Mouse (Mus musculus): ENCODE measurements around the gene Gm9922. TPM values are rescaled to one million over a fixed set of nuclear protein-coding genes. Genes with fewer than 3 reads are reported as not detected.

Gm9922 gene
- polyA plus RNA-seq, 1 experiment from 2014 or later, result 1.3 TPM

Other genes starting within 250 kb of the Gm9922 start
- gene Tbc1d4, start 120.6 kb downstream of the Gm9922 start, polyA plus RNA-seq (2016; fragmentation: Nextera tagmentation; extraction: Ambion mirVana), result 10.5 and 10.7 TPM in 2 replicates
- 82.6 and 90.1 TPM in 2 replicates for gene Commd6, start 89.1 kb downstream of the Gm9922 start, polyA plus RNA-seq (2016; fragmentation: Nextera tagmentation; extraction: Ambion mirVana)
- gene Uchl3, start 75.8 kb downstream of the Gm9922 start, polyA plus RNA-seq (2016; fragmentation: Nextera tagmentation; extraction: Ambion mirVana), result 135 and 136 TPM in 2 replicates
- 13.8 and 15.1 TPM in 2 replicates for gene Lmo7, start 143 bp upstream of the Gm9922 start, polyA plus RNA-seq (2016; fragmentation: Nextera tagmentation; extraction: Ambion mirVana)

Measured in limb, embryonic 12.5 days (tissue).